Mouse (Mus musculus) heart, postnatal 0 days (tissue): ENCODE measurements around the gene Ncoa4.

Source experiments
- CTCF ChIP-seq: IDR thresholded peaks from 2 replicates; pipeline ENCODE4 v1.5.1; 2016; ENCODE audit warnings: antibody characterized with exemption, control low read depth, low read depth
- EP300 ChIP-seq: IDR thresholded peaks from 2 replicates; pipeline ENCODE4 v1.6.1; 2016; ENCODE audit warnings: antibody characterized with exemption, low read depth

GRCm38 (mm10) chr14:32124261-32124660, 35.4 kb upstream of the Ncoa4 start:
- TF ChIP-seq CTCF (no peak), EP300 (no peak)
